Mouse (Mus musculus) embryonic facial prominence, embryonic 15.5 days (tissue): ENCODE measurements at regions not wholly inside any gene's neighbourhood (a gene's known extent, or its start where the extent isn't known, plus 50 kb on each side); places are given as distances from the start of the nearest gene placed in this dataset.
A peak's percentile ranks its signal among the peaks of the same experiment; 100 is the strongest.

Experiments used
- ATAC-seq: fragments of 200-750 bp; cut with Nextera tagmentation; 2 replicates; pipeline ENCODE4 v1.8.0; 2017; ENCODE audit warnings: low read depth, moderate TSS enrichment; ENCODE audit not compliant: insufficient number of reproducible peaks, low FRiP score, low TSS enrichment
- H3K27ac ChIP-seq: fragments of 300-500 bp; sonication (generic); replicated peaks from 2 replicates; pipeline ENCODE4 v1.5.1; 2015; ENCODE audit warnings: mild to moderate bottlenecking, inconsistent platforms
- H3K27me3 ChIP-seq: fragments of 300-500 bp; sonication (generic); 2 replicates; pipeline ENCODE4 v1.6.1; 2015; ENCODE audit warnings: inconsistent platforms
- H3K36me3 ChIP-seq: fragments of 300-500 bp; sonication (generic); 2 replicates; pipeline ENCODE4 v1.6.1; 2015; ENCODE audit warnings: mild to moderate bottlenecking, inconsistent platforms
- H3K4me1 ChIP-seq: fragments of 300-500 bp; sonication (generic); 2 replicates; pipeline ENCODE4 v1.6.1; 2015; ENCODE audit warnings: inconsistent platforms
- H3K4me2 ChIP-seq: fragments of 300-500 bp; sonication (generic); replicated peaks from 2 replicates; pipeline ENCODE4 v1.6.1; 2015; ENCODE audit warnings: mild to moderate bottlenecking, inconsistent platforms
- H3K4me3 ChIP-seq: fragments of 300-500 bp; sonication (generic); replicated peaks from 2 replicates; pipeline ENCODE4 v1.5.1; 2015; ENCODE audit warnings: mild to moderate bottlenecking, inconsistent platforms
- H3K9ac ChIP-seq: fragments of 300-500 bp; sonication (generic); 2 replicates; pipeline ENCODE4 v1.6.1; 2015; ENCODE audit warnings: inconsistent platforms
- H3K9me3 ChIP-seq: fragments of 300-500 bp; sonication (generic); replicated peaks from 2 replicates; pipeline ENCODE4 v1.6.1; 2016; ENCODE audit warnings: inconsistent platforms
- WGBS: fragments of 180-500 bp; shearing (Covaris S2); methylation state at CpG from one replicate; pipeline ENCODE4 v1.1.7; 2015; 5-methylcytosine and 5-hydroxymethylcytosine counted together

GRCm38 (mm10) chr11:33061570-33061969 is 85.6 kb downstream of the Fgf18 start:
- H3K36me3 ChIP-seq, result no peaks in the 10 kb centered on the region
- no peak overlapping the region for H3K4me3 ChIP-seq
- no peak overlapping the region for H3K27ac ChIP-seq
- ATAC-seq, result no peak
- H3K9ac ChIP-seq, result no peak overlapping the region
- H3K9me3 ChIP-seq, result no peaks in the 10 kb centered on the region
- WGBS, result 74% methylated on average over 4 of the region's 4 CpGs
- H3K4me1 ChIP-seq, result no peaks in the 10 kb centered on the region
- H3K4me2 ChIP-seq, result no peak overlapping the region
- peaks cover 4% of the 10 kb centered on the region for H3K27me3 ChIP-seq

- H3K4me1 ChIP-seq, result no peaks in the 10 kb centered on the region
- H3K9ac ChIP-seq, result no peak overlapping the region
- peaks cover 4% of the 10 kb centered on the region for H3K27me3 ChIP-seq
- H3K9me3 ChIP-seq, result no peaks in the 10 kb centered on the region
- ATAC-seq, result peak; percentile 57; the same call in 1 of the 2 replicates
- H3K4me3 ChIP-seq, result no peak overlapping the region
- no peak overlapping the region for H3K4me2 ChIP-seq
- WGBS, result 58% methylated on average over 3 of the region's 3 CpGs
- H3K27ac ChIP-seq, result no peak overlapping the region
- H3K36me3 ChIP-seq, result no peaks in the 10 kb centered on the region
Measured at GRCm38 (mm10) chr11:33060352-33060751, 86.8 kb downstream of the Fgf18 start.

GRCm38 (mm10) chr11:33050216-33050615 is 97.0 kb downstream of the Fgf18 start:
- Histone ChIP-seq H3K27me3 (0 out of 2 replicates have a peak, but pooled peaks cover 4% of the 10 kb centered on the region), H3K27ac (no peak overlapping the region), H3K4me3 (no peak overlapping the region), H3K4me2 (no peak overlapping the region), H3K9me3 (no peaks in the 10 kb centered on the region), H3K9ac (no peak overlapping the region), H3K36me3 (no peaks in the 10 kb centered on the region), H3K4me1 (no peaks in the 10 kb centered on the region)
- ATAC-seq, result no peak
- WGBS, result 64% methylated on average over 12 of the region's 12 CpGs

- H3K36me3 ChIP-seq, result no peaks in the 10 kb centered on the region
- no peaks in the 10 kb centered on the region for H3K4me1 ChIP-seq
- H3K27me3 ChIP-seq, result no peaks in the 10 kb centered on the region
- no peaks in the 10 kb centered on the region for H3K9me3 ChIP-seq
- ATAC-seq, result no peak
- no peak overlapping the region for H3K4me2 ChIP-seq
- no peak overlapping the region for H3K27ac ChIP-seq
- WGBS, result 70% methylated on average over 10 of the region's 10 CpGs
- no peak overlapping the region for H3K9ac ChIP-seq
- no peak overlapping the region for H3K4me3 ChIP-seq
Measured at GRCm38 (mm10) chr11:33039854-33040792, 107.1 kb downstream of the Fgf18 start.

GRCm38 (mm10) chr11:33036367-33036766 is 110.8 kb downstream of the Fgf18 start:
- no peak overlapping the region for H3K27ac ChIP-seq
- no peak for ATAC-seq
- no peak overlapping the region for H3K4me3 ChIP-seq
- H3K27me3 ChIP-seq, result no peaks in the 10 kb centered on the region
- H3K4me2 ChIP-seq, result no peak overlapping the region
- no peaks in the 10 kb centered on the region for H3K36me3 ChIP-seq
- H3K9me3 ChIP-seq, result no peaks in the 10 kb centered on the region
- 80% methylated on average over 4 of the region's 4 CpGs for WGBS
- H3K4me1 ChIP-seq, result no peaks in the 10 kb centered on the region
- no peak overlapping the region for H3K9ac ChIP-seq

- no peak overlapping the region for H3K4me2 ChIP-seq
- ATAC-seq, result no peak
- no peaks in the 10 kb centered on the region for H3K4me1 ChIP-seq
Measured at GRCm38 (mm10) chr11:33028920-33029319, 118.3 kb downstream of the Fgf18 start.

GRCm38 (mm10) chr11:33027121-33027520 is 120.1 kb downstream of the Fgf18 start:
- Histone ChIP-seq H3K9ac (no peak overlapping the region), H3K9me3 (no peaks in the 10 kb centered on the region), H3K36me3 (no peaks in the 10 kb centered on the region), H3K4me3 (no peak overlapping the region), H3K4me2 (no peak overlapping the region), H3K27ac (no peak overlapping the region), H3K4me1 (no peaks in the 10 kb centered on the region), H3K27me3 (no peaks in the 10 kb centered on the region)
- WGBS, result 94% methylated on average over 6 of the region's 6 CpGs
- ATAC-seq, result no peak

More at GRCm38 (mm10) chr11:33028920-33029319, 118.3 kb downstream of the Fgf18 start:
- no peaks in the 10 kb centered on the region for H3K36me3 ChIP-seq
- no peak overlapping the region for H3K27ac ChIP-seq
- H3K9me3 ChIP-seq, result no peaks in the 10 kb centered on the region
- H3K9ac ChIP-seq, result no peak overlapping the region
- no peaks in the 10 kb centered on the region for H3K27me3 ChIP-seq
- H3K4me3 ChIP-seq, result no peak overlapping the region

- no peaks in the 10 kb centered on the region for H3K27me3 ChIP-seq
- H3K9me3 ChIP-seq, result no peaks in the 10 kb centered on the region
- peak; percentile 61; the same call in 1 of the 2 replicates for ATAC-seq
- no peak overlapping the region for H3K9ac ChIP-seq
- 66% methylated on average over 17 of the region's 17 CpGs for WGBS
- H3K4me2 ChIP-seq, result no peak overlapping the region
- no peaks in the 10 kb centered on the region for H3K36me3 ChIP-seq
- H3K4me1 ChIP-seq, result peaks cover 12% of the 10 kb centered on the region; the same call in 1 of the 2 replicates
- 0 out of 2 replicates have a peak overlapping the region, but pooled peaks have one; percentile 22 for H3K27ac ChIP-seq
- no peak overlapping the region for H3K4me3 ChIP-seq
Measured at GRCm38 (mm10) chr11:33013229-33014185, 133.7 kb downstream of the Fgf18 start.

- 0 out of 2 replicates have a peak overlapping the region, but pooled peaks have one; percentile 5 for H3K27ac ChIP-seq
Measured at GRCm38 (mm10) chr11:33012384-33013160, 134.6 kb downstream of the Fgf18 start.

GRCm38 (mm10) chr11:33008611-33009010 is 138.6 kb downstream of the Fgf18 start:
- no peaks in the 10 kb centered on the region for H3K9me3 ChIP-seq
- no peak overlapping the region for H3K9ac ChIP-seq
- ATAC-seq, result no peak
- no peaks in the 10 kb centered on the region for H3K36me3 ChIP-seq
- H3K27ac ChIP-seq, result no peak overlapping the region
- H3K4me1 ChIP-seq, result peaks cover 18% of the 10 kb centered on the region
- no peak overlapping the region for H3K4me3 ChIP-seq
- 0 out of 2 replicates have a peak, but pooled peaks cover 3% of the 10 kb centered on the region for H3K27me3 ChIP-seq
- H3K4me2 ChIP-seq, result no peak overlapping the region

More at GRCm38 (mm10) chr11:33012384-33013160, 134.6 kb downstream of the Fgf18 start:
- Histone ChIP-seq H3K9me3 (no peaks in the 10 kb centered on the region), H3K9ac (no peak overlapping the region), H3K4me2 (no peak overlapping the region), H3K36me3 (no peaks in the 10 kb centered on the region), H3K4me3 (no peak overlapping the region), H3K27me3 (0 out of 2 replicates have a peak, but pooled peaks cover 3% of the 10 kb centered on the region), H3K4me1 (peaks cover 12% of the 10 kb centered on the region; the same call in 1 of the 2 replicates)
- no peak for ATAC-seq
- 71% methylated on average over 14 of the region's 14 CpGs for WGBS
